Mouse (Mus musculus): Measurements from ENCODE around the gene Tssc4. TPM values are rescaled to one million over a fixed set of nuclear protein-coding genes. Genes with fewer than 3 reads are reported as not detected.

The Tssc4 gene
- 51.4 and 51.5 TPM in 2 replicates for polyA plus RNA-seq (2021; fragmentation: Nextera tagmentation)
- long read RNA-seq, experiment 1, transcript Tssc4-201 (3 exons, 1,519 nt) = minor isoform, 12 of 100 reads
- long read RNA-seq, experiment 1, transcript Tssc4-203 (2 exons, 1,091 nt) = minor isoform, 25 of 100 reads
- long read RNA-seq, experiment 1, transcript Tssc4-207 (1 exons, 1,735 nt) = minor isoform, 19 of 100 reads
- long read RNA-seq, experiment 1, transcript Tssc4-206 (3 exons, 1,364 nt) = major isoform, 28 of 100 reads
- long read RNA-seq, experiment 1, partial matches to known transcripts = 3 of 100 reads
- long read RNA-seq, experiment 1, other reads (novel, unspliced or antisense) = 5 of 100 reads
- long read RNA-seq, experiment 2, transcript Tssc4-207 (1 exons, 1,735 nt) = major isoform, 56 of 163 reads
- long read RNA-seq, experiment 2, transcript Tssc4-203 (2 exons, 1,091 nt) = minor isoform, 49 of 163 reads
- long read RNA-seq, experiment 2, transcript Tssc4-204 (2 exons, 981 nt) = minor isoform, 17 of 163 reads
- long read RNA-seq, experiment 2, transcript Tssc4-201 (3 exons, 1,519 nt) = minor isoform, 22 of 163 reads
- long read RNA-seq, experiment 2, partial matches to known transcripts = 1 of 163 reads
- long read RNA-seq, experiment 2, other reads (novel, unspliced or antisense) = 1 of 163 reads

GRCm38 (mm10) chr7:143068882-143069591 is at the start of gene Tssc4:
Gene Tssc4, plus strand, starts transcription at chr7:143069249.

GRCm38 (mm10) chr7:143052626-143053007 is 16.4 kb upstream of the Tssc4 start, which contains the start of gene Cd81:
Gene Cd81, plus strand, starts transcription at chr7:143052739.

GRCm38 (mm10) chr7:143094592-143095553 is 25.8 kb downstream of the Tssc4 start, which contains the start of gene Trpm5:
Gene Trpm5, minus strand, starts transcription at chr7:143094642.

GRCm38 (mm10) chr7:143106062-143106461 is 37.0 kb downstream of the Tssc4 start, which contains the start of gene Kcnq1:
Gene Kcnq1, plus strand, starts transcription at chr7:143106362.

Other genes with a start within 250 kb of the Tssc4 start
- gene Th, start 138.1 kb upstream of the Tssc4 start, polyA plus RNA-seq (2021; fragmentation: Nextera tagmentation) = 0.92 and 1.5 TPM in 2 replicates
- gene Ascl2, start 100.0 kb upstream of the Tssc4 start, polyA plus RNA-seq (2021; fragmentation: Nextera tagmentation) = 0.24 and 0.64 TPM in 2 replicates
- gene Tspan32, start 64.2 kb upstream of the Tssc4 start, polyA plus RNA-seq (2021; fragmentation: Nextera tagmentation) = 0.18 and 0.62 TPM in 2 replicates
- 1,604 and 1,768 TPM in 2 replicates for gene Cd81, start 16.5 kb upstream of the Tssc4 start, polyA plus RNA-seq (2021; fragmentation: Nextera tagmentation)
- gene Trpm5, start 25.4 kb downstream of the Tssc4 start, polyA plus RNA-seq (2021; fragmentation: Nextera tagmentation) = 0.18 and 0.41 TPM in 2 replicates
- gene Kcnq1, start 37.1 kb downstream of the Tssc4 start, polyA plus RNA-seq (2021; fragmentation: Nextera tagmentation) = 0.49 and 0.90 TPM in 2 replicates